Mouse (Mus musculus) CH12.LX (cell line): ENCODE data around the gene Zbtb20. TPM values are rescaled to one million over a fixed set of nuclear protein-coding genes. Genes with fewer than 3 reads are reported as not detected.

Experiments
- DNase-seq: peaks from one replicate; pipeline ENCODE4 v3.0.0-alpha.2; 2013; ENCODE audit errors: extremely low read depth
- H3K27ac ChIP-seq: 2 replicates; pipeline ENCODE4 v1.5.1; 2012; ENCODE audit warnings: low read depth, mild to moderate bottlenecking, control low read depth, moderate library complexity; ENCODE audit not compliant: insufficient read depth
- H3K27me3 ChIP-seq: replicated peaks from 2 replicates; pipeline ENCODE3; 2012; ENCODE audit warnings: inconsistent platforms
- H3K36me3 ChIP-seq, 2 experiments: replicated peaks in 1 of 2; 2 replicates each; pipeline versions ENCODE3 to v1.6.1; 2012; ENCODE audit warnings: inconsistent platforms in 1 of 2, low read length in 1 of 2, mild to moderate bottlenecking in 1 of 2, mixed read lengths in 1 of 2, moderate library complexity in 1 of 2; ENCODE audit not compliant: control insufficient read depth in 1 of 2, insufficient read depth in 1 of 2
- H3K4me1 ChIP-seq, 2 experiments: 2 replicates each; pipeline ENCODE4 v1.6.1; 2012; ENCODE audit warnings: inconsistent platforms in 1 of 2, moderate library complexity in 1 of 2; ENCODE audit not compliant: insufficient read depth in 2 of 2, control insufficient read depth in 1 of 2
- H3K4me2 ChIP-seq: 2 replicates; pipeline ENCODE4 v1.6.1; 2012; ENCODE audit warnings: low read depth, mild to moderate bottlenecking, control low read depth; ENCODE audit not compliant: poor library complexity, insufficient read depth, severe bottlenecking
- H3K4me3 ChIP-seq, 3 experiments: fragments of 150-350 bp in 1 of 3; sonication (generic) in 1 of 3; replicated peaks in 1 of 3; 2 replicates each; pipeline versions ENCODE3 to v1.5.1; 2011 to 2012; ENCODE audit warnings: low read depth in 2 of 3, low read length in 2 of 3, mild to moderate bottlenecking in 2 of 3, moderate library complexity in 2 of 3, control low read depth in 1 of 3, improper control_type of control experiment in 1 of 3, inconsistent platforms in 1 of 3, mixed read lengths in 1 of 3; ENCODE audit not compliant: poor library complexity in 1 of 3
- H3K79me2 ChIP-seq: replicated peaks from 2 replicates; pipeline ENCODE4 v1.6.1; 2012; ENCODE audit warnings: mild to moderate bottlenecking, moderate library complexity; ENCODE audit not compliant: control insufficient read depth, poor library complexity, insufficient read depth, severe bottlenecking; ENCODE audit errors: extremely low read depth
- H3K9ac ChIP-seq: 2 replicates; pipeline ENCODE4 v1.6.1; 2012; ENCODE audit warnings: low read depth, mild to moderate bottlenecking, control low read depth, moderate library complexity; ENCODE audit not compliant: insufficient read depth
- H3K9me3 ChIP-seq: replicated peaks from 2 replicates; pipeline ENCODE3; 2012; ENCODE audit warnings: low read length, inconsistent platforms, mixed read lengths
- BHLHE40 ChIP-seq: IDR thresholded peaks from 2 replicates; pipeline ENCODE4 v1.6.1; 2011; ENCODE audit warnings: mild to moderate bottlenecking, low read depth, low read length, improper control_type of control experiment
- CTCF ChIP-seq, 2 experiments: IDR thresholded peaks in 1 of 2; conservative IDR thresholded peaks in 1 of 2; 2 replicates each; pipeline ENCODE4 v1.5.1; 2011 to 2012; ENCODE audit warnings: low read depth in 2 of 2, low read length in 2 of 2, improper control_type of control experiment in 1 of 2, inconsistent platforms in 1 of 2, mild to moderate bottlenecking in 1 of 2, moderate library complexity in 1 of 2
- HCFC1 ChIP-seq: IDR thresholded peaks from 2 replicates; pipeline ENCODE4 v1.6.1; 2012; ENCODE audit warnings: low read depth, mild to moderate bottlenecking, inconsistent platforms, low read length, improper control_type of control experiment
- MAFK ChIP-seq: IDR thresholded peaks from 2 replicates; pipeline ENCODE4 v1.6.1; 2011; ENCODE audit warnings: low read length, improper control_type of control experiment; ENCODE audit not compliant: insufficient replicate concordance
- MAX ChIP-seq: IDR thresholded peaks from 2 replicates; pipeline ENCODE4 v1.6.1; 2011; ENCODE audit warnings: low read length, improper control_type of control experiment
- MEF2A ChIP-seq: IDR thresholded peaks from 2 replicates; pipeline ENCODE4 v1.6.1; 2014; ENCODE audit warnings: low read depth, mild to moderate bottlenecking, inconsistent platforms, low read length, improper control_type of control experiment, borderline replicate concordance
- POLR2A ChIP-seq: IDR thresholded peaks from 2 replicates; pipeline ENCODE4 v1.6.1; 2011; ENCODE audit warnings: low read depth, mild to moderate bottlenecking, improper control_type of control experiment, low read length
- RCOR1 ChIP-seq: conservative IDR thresholded peaks from 2 replicates; pipeline ENCODE4 v1.6.1; 2012; ENCODE audit warnings: low read depth, mild to moderate bottlenecking, inconsistent platforms, low read length, improper control_type of control experiment
- SIN3A ChIP-seq: IDR thresholded peaks from 2 replicates; pipeline ENCODE4 v1.6.1; 2012; ENCODE audit warnings: low read length, improper control_type of control experiment, inconsistent platforms
- USF1 ChIP-seq: IDR thresholded peaks from 2 replicates; pipeline ENCODE4 v1.6.1; 2014; ENCODE audit warnings: low read depth, mild to moderate bottlenecking, inconsistent platforms, low read length, improper control_type of control experiment
- dilution Hi-C: fragments of 300-500 bp; cut with MboI; formaldehyde crosslinking; loops from 2 replicates; pipeline ENCODE4 v1.14.3; 2020; ENCODE audit warnings: low sequenced_read_pairs; ENCODE audit not compliant: extremely low pct_unique_long_range_greater_than_20kb, extremely low pct_ligation_motif_present
- in situ Hi-C: fragments of 300-500 bp; cut with MboI; formaldehyde crosslinking; loops from 3 replicates; pipeline ENCODE4 v1.14.3; 2019; ENCODE audit warnings: low sequenced_read_pairs, low pct_ligation_motif_present, low pct_unique_long_range_greater_than_20kb, mixed read lengths
- polyA plus RNA-seq: library from polyadenylated mRNA; unstranded; fragments of >175 nt; gene quantifications from 2 replicates; pipeline ENCODE4 v1.2.1, GENCODE M21; 2012; ENCODE audit warnings: low read depth; ENCODE audit not compliant: insufficient read length
- total RNA-seq, 2 experiments: library from RNA; depleted of rRNA; stranded (reverse); fragments of 300-350 nt in 1 of 2; fragments of >200 nt in 1 of 2; gene quantifications; 2 replicates each; pipeline ENCODE4 v1.2.3; 2012 to 2014

Gene Zbtb20
- total and polyA plus RNA-seq, 3 experiments: 24.9 to 58.0 (median 51.6) TPM

GRCm38 (mm10) chr16:43578351-43578750, 702.7 kb downstream of the Zbtb20 start:
- dilution Hi-C loops (no loop called here), in situ Hi-C loops (no loop called here)
- H3K79me2 ChIP-seq: peaks cover 21% of the 10 kb centered on the region
- no peak overlapping the region for H3K27ac ChIP-seq
- H3K4me2 ChIP-seq: no peak overlapping the region
- TF ChIP-seq SIN3A (no peak), USF1 (peak; percentile 24; the same call in 1 of the 2 replicates), MAX (0 out of 2 replicates have a peak, but pooled peaks have one; percentile 18), MAFK (0 out of 2 replicates have a peak, but pooled peaks have one; percentile 4), BHLHE40 (peak; percentile 60), CTCF (conservative IDR thresholded peaks at IDR 0.05 in 1 of 2, IDR thresholded peaks at IDR 0.05 in 1 of 2; ENCODE audit: low read depth in 2 of 2, low read length in 2 of 2) (no peak)
- no peaks in the 10 kb centered on the region for H3K9me3 ChIP-seq
- peaks cover 11 to 67% of the 10 kb centered on the region in 2 experiments for H3K4me1 ChIP-seq
- H3K9ac ChIP-seq: no peak overlapping the region
- DNase-seq: no peak
- H3K27me3 ChIP-seq: no peaks in the 10 kb centered on the region
- no peak overlapping the region for H3K4me3 ChIP-seq
- peaks cover 74 to 90% of the 10 kb centered on the region in 2 experiments for H3K36me3 ChIP-seq

DNA sequence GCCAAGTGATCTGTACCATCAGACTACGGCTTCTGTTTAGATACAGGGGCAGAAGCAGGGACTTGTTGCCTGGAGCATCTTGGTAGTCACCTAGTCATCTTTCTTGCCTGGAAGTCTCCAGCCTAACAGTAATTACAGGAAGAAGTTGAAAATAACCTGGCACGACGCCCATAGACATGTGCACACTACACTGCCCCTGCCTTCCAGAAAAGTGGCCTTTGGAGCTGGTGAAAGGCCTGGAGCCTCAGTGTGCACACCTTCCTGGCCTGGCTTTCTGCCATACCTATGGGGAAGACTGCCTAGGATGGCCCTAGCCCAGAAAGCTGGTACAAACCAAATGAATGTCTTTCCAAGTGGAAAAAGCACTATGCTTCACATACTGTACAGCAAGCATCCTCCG, 703.4 kb downstream of the Zbtb20 start:
- H3K4me2 ChIP-seq: no peak overlapping the region
- no peak overlapping the region for H3K27ac ChIP-seq
- H3K9me3 ChIP-seq: no peaks in the 10 kb centered on the region
- H3K27me3 ChIP-seq: no peaks in the 10 kb centered on the region
- H3K9ac ChIP-seq: no peak overlapping the region
- dilution Hi-C loops (no loop called here), in situ Hi-C loops (no loop called here)
- H3K4me1 ChIP-seq: peaks cover 11 to 63% of the 10 kb centered on the region in 2 experiments
- TF ChIP-seq POLR2A (peak; percentile 45), MEF2A (no peak)
- peaks cover 82 to 96% of the 10 kb centered on the region in 2 experiments for H3K36me3 ChIP-seq
- H3K79me2 ChIP-seq: peaks cover 21% of the 10 kb centered on the region
- no peak overlapping the region for H3K4me3 ChIP-seq
- DNase-seq: no peak

DNA sequence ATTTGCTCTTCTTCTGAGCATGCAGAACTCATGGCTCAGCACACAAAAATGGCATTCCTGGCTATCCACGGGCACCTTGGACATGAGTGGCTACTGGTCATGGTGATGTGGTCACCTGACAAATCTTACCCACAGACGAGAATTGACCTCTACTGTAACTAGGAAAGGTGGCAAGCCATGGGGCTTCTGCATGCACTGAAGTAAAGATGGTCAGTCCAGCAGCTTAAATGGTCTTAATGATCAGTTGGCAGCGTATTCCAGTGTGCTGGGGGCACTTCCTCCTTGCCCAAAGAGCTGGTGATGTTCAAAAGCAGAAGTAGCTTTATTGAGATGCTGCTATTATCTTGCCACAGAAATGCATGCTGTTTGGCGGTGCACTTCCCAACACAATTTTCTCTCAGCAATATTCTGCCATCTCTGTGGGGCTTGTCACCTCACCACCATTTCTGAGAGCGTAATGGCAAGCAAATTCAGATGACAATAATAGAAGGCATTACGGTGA, 704.7 kb downstream of the Zbtb20 start:
- no peak for DNase-seq
- peaks cover 82 to 97% of the 10 kb centered on the region in 2 experiments for H3K36me3 ChIP-seq
- H3K4me2 ChIP-seq: no peak overlapping the region
- no peak overlapping the region for H3K9ac ChIP-seq
- in situ Hi-C loops (no loop called here), dilution Hi-C loops (no loop called here)
- peaks cover 17% of the 10 kb centered on the region for H3K79me2 ChIP-seq
- H3K4me3 ChIP-seq: no peak overlapping the region
- no peak overlapping the region for H3K27ac ChIP-seq
- peaks cover 3 to 51% of the 10 kb centered on the region in 2 experiments; a peak in 3 of 4 replicates for H3K4me1 ChIP-seq
- H3K27me3 ChIP-seq: no peaks in the 10 kb centered on the region
- TF ChIP-seq HCFC1: no peak
- TF ChIP-seq RCOR1: no peak
- no peaks in the 10 kb centered on the region for H3K9me3 ChIP-seq
